Mouse (Mus musculus) T-cell, adult 2 months (primary cell): Measurements from ENCODE around the gene Zdhhc18.

Experiments used
- DNase-seq: peaks from one replicate; pipeline ENCODE4 v3.0.0; 2022; ENCODE audit warnings: low spot score

Gene Zdhhc18

GRCm38 (mm10) chr4:133630326-133630920, 19.5 kb downstream of the Zdhhc18 start:
- DNase-seq = no peak

GRCm38 (mm10) chr4:133629191-133629590, 20.8 kb downstream of the Zdhhc18 start:
- peak; percentile 71 for DNase-seq

- DNase-seq = no peak
These were observed 21.4 kb downstream of the Zdhhc18 start for GRCm38 (mm10) chr4:133628517-133628916.

- no peak for DNase-seq
These were observed 22.9 kb downstream of the Zdhhc18 start for GRCm38 (mm10) chr4:133627039-133627438.

- DNase-seq = no peak
These were observed 23.3 kb downstream of the Zdhhc18 start for GRCm38 (mm10) chr4:133626621-133627020.

GRCm38 (mm10) chr4:133626221-133626620, 23.7 kb downstream of the Zdhhc18 start:
- no peak for DNase-seq

- peak; percentile 85 for DNase-seq
These were observed 24.3 kb downstream of the Zdhhc18 start for GRCm38 (mm10) chr4:133625621-133626071.

- DNase-seq = peak; percentile 63
These were observed 25.1 kb downstream of the Zdhhc18 start for GRCm38 (mm10) chr4:133624830-133625229.

- peak; percentile 93 for DNase-seq
These were observed 27.7 kb downstream of the Zdhhc18 start for GRCm38 (mm10) chr4:133622161-133622695.

- peak; percentile 82 for DNase-seq
These were observed 29.3 kb downstream of the Zdhhc18 start for GRCm38 (mm10) chr4:133620668-133621067.

GRCm38 (mm10) chr4:133619473-133620136, 30.3 kb downstream of the Zdhhc18 start:
- no peak for DNase-seq

- no peak for DNase-seq
These were observed 32.0 kb downstream of the Zdhhc18 start for GRCm38 (mm10) chr4:133617936-133618335.

GRCm38 (mm10) chr4:133615416-133615815, 34.5 kb downstream of the Zdhhc18 start:
- DNase-seq = no peak

GRCm38 (mm10) chr4:133614274-133614761, 35.6 kb downstream of the Zdhhc18 start:
- no peak for DNase-seq

- no peak for DNase-seq
These were observed 36.1 kb downstream of the Zdhhc18 start for GRCm38 (mm10) chr4:133613867-133614266.

GRCm38 (mm10) chr4:133613026-133613425, 36.9 kb downstream of the Zdhhc18 start:
- DNase-seq = no peak

GRCm38 (mm10) chr4:133612416-133612815, 37.5 kb downstream of the Zdhhc18 start:
- DNase-seq = no peak

- no peak for DNase-seq
These were observed 38.1 kb downstream of the Zdhhc18 start for GRCm38 (mm10) chr4:133611815-133612214.

- peak; percentile 83 for DNase-seq
These were observed 40.2 kb downstream of the Zdhhc18 start for GRCm38 (mm10) chr4:133609719-133610118.

GRCm38 (mm10) chr4:133607284-133607683, 42.7 kb downstream of the Zdhhc18 start:
- no peak for DNase-seq

- DNase-seq = no peak
These were observed 44.6 kb downstream of the Zdhhc18 start for GRCm38 (mm10) chr4:133605330-133605729.

- no peak for DNase-seq
These were observed 45.1 kb downstream of the Zdhhc18 start for GRCm38 (mm10) chr4:133604856-133605255.

GRCm38 (mm10) chr4:133604175-133604574, 45.8 kb downstream of the Zdhhc18 start:
- no peak for DNase-seq
